Mouse (Mus musculus) brain, embryonic 14.5 days (tissue): Measurements from ENCODE around the gene Pheta1. TPM values are rescaled to one million over a fixed set of nuclear protein-coding genes. Genes with fewer than 3 reads are reported as not detected.

Source experiments
- DNase-seq: peaks from one replicate; pipeline ENCODE4 v3.0.0-alpha.2; 2011; ENCODE audit warnings: low read depth
- CTCF ChIP-seq: fragments of 200-500 bp; IDR thresholded peaks from 2 replicates; pipeline ENCODE4 v1.5.1; 2012; ENCODE audit warnings: inconsistent platforms, mild to moderate bottlenecking, moderate library complexity, borderline replicate concordance; ENCODE audit not compliant: insufficient read depth, insufficient read length; ENCODE audit errors: extremely low read depth
- POLR2A ChIP-seq: fragments of 200-500 bp; IDR thresholded peaks from 2 replicates; pipeline ENCODE4 v1.6.1; 2012; ENCODE audit warnings: mild to moderate bottlenecking, inconsistent platforms, borderline replicate concordance; ENCODE audit not compliant: poor library complexity, insufficient read depth, insufficient read length, severe bottlenecking; ENCODE audit errors: extremely low read depth
- polyA plus RNA-seq: library from polyadenylated mRNA; depleted of rRNA; stranded (reverse); fragments of >200 nt; gene quantifications from 2 replicates; pipeline ENCODE4 v1.2.3, GENCODE M21; 2012; rRNA removed

Gene Pheta1
- polyA plus RNA-seq: 45.0 and 55.7 TPM in 2 replicates

DNA sequence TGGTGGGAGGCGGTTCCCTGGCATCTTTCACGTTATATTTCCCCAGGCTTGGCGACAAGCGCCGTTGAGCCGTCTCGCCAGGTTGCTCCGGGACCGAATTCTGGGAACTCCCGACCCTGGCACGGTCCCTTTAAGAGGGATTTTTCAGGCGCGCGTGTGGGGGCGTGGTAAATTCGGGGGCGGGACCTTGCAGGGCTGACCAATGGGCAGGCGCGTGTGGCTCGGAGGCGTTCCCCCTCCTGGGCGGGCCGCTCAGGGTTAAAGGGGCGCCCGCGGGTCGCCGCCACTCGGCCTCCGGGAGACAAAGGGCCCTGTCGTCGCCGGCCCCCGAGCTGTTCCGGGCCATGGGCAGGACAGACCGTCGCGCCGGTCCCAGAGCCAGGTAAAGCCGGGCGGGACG, at the start of gene Pheta1:
Gene Pheta1 (plus strand): TSS at position 242 of the 400 bp plus-strand sequence.
- TF ChIP-seq CTCF (no peak), POLR2A (peak; percentile 80)
- DNase-seq: peak; percentile 97

DNA sequence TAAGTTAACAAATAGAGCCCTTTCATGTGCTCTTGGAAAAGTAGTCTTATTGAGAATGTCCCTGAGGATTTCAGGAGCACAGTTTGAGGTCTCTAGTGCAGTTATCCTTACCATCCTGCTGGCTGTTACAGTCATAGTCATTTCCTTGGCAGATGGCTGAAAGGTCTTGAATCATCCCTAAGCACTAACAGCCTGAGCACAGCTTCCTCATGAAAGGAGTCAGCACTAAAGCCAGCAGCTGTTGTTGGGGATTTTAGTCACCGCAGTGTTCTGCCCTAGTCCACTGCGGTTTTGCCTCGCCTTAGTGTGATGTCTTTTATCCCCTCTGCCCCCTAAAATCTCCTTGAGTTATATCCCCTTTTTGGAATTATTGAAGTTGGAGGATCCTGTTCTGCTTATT, 41.6 kb upstream of the Pheta1 start:
- DNase-seq: peak; percentile 33
- no peak for TF ChIP-seq CTCF
- TF ChIP-seq POLR2A: no peak

DNA sequence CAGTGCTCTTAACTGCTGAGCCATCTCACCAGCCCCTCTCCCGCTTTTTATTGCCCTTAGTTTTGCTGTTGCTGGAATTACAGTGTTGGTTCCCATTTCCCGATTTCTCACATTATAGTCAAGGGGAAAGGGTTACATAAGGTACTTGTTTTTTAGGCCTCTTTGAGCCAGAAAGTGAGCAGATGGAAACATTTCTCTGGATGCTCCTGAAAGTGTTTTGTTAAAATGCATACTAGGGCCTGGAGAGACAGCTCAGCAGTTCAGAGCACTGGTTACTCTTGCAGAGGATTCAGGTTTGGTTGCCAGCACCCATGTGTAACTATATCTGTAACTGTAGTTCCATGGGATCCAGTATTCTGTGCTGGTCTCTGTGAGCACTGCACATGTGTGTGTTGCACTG, 40.6 kb upstream of the Pheta1 start:
- no peak for TF ChIP-seq POLR2A
- no peak for TF ChIP-seq CTCF
- DNase-seq: no peak

GRCm38 (mm10) chr5:121809667-121810224, 39.0 kb upstream of the Pheta1 start:
- no peak for DNase-seq

GRCm38 (mm10) chr5:121810331-121811151, 38.2 kb upstream of the Pheta1 start:
- no peak for TF ChIP-seq CTCF
- TF ChIP-seq POLR2A: no peak
- no peak for DNase-seq

More at GRCm38 (mm10) chr5:121809667-121810224, 39.0 kb upstream of the Pheta1 start:
- TF ChIP-seq POLR2A: no peak
- TF ChIP-seq CTCF: no peak

- DNase-seq: no peak
- TF ChIP-seq CTCF (no peak), POLR2A (no peak)
Measured at GRCm38 (mm10) chr5:121811485-121811931, 37.3 kb upstream of the Pheta1 start.

DNA sequence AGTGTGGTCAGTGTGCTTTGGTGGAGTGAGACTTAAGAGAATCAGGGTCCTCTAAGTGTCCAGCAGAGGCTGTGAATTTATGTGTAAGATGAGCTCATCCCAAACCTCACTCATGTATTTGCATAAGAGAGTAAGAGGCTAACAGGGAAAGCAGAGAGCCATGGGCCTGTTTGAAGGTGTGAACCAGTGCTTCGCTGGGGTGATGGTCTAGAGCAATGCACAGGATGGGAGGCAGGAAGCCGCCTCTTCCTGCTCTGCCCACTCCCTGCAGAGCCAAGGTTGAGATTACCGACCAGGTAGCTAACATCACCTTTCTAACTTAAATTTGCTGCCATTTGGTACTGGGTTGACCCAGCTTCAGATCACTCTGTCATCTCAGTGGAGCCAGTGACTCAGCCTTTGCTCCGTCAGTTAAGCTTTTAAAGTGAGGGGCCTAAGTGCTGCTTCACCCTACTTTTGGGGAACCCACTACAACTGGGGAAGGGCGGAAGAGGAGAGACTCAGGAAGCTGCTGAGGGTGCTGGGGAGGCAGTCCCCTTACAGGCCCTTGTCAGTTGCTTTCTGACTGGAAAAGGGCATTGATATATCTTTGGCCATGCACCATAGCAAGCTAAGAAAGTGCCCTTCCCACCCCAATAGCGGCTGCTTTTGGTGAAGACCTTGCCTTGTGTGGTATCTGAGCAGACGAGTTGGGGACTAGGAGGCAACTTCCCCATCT, 36.1 kb upstream of the Pheta1 start:
- DNase-seq: no peak
- TF ChIP-seq POLR2A: no peak
- no peak for TF ChIP-seq CTCF

GRCm38 (mm10) chr5:121813744-121814143, 35.0 kb upstream of the Pheta1 start:
- TF ChIP-seq CTCF: no peak
- no peak for TF ChIP-seq POLR2A
- no peak for DNase-seq

DNA sequence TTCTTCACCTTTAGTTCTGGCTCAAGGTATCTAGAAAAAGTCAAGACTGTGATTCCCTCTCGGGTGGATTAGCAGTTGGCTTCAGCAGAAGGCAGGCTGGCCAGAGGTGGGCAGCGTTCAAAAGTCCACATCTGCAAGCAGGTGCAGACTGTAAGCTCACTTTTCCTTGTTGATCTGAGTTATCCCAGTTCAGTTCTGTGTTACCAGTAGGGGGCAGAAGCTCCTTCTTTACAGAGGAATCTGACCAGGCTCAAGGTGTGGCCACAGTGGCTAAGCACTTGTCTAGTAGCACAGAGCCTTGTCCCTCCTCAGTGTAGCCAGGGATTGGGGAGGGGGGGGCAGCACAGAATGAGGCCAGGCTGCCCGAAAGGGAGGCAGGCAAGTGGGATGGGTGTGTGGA, 33.7 kb upstream of the Pheta1 start:
- peak; percentile 72 for DNase-seq
- peak; percentile 55; the same call in 1 of the 2 replicates for TF ChIP-seq CTCF
- no peak for TF ChIP-seq POLR2A

DNA sequence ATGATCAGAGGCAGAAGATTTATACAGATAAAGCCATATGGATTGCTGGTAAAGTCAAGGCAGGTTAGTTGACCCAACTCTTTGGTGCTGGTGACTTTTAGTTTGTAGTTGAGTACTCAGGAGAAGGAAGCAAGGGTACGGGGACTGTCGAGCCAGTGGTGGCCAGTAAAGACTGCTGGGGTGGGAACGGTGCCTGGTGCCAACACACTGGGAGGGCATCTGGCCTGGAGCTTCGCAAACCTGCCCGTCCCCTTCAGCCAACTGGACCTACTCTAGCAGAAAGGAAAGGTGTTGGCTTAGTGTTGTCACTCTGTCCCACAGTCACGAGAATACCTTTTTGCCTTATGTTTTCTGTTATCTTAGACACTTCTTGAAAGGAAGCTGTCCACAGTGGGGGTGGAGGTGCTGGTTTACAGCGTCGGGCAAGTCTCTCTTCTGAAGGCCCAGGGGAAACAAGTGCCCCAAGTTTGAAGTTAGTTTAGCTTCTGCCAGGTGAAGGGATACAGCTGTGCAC, 32.9 kb upstream of the Pheta1 start:
- DNase-seq: no peak

GRCm38 (mm10) chr5:121816611-121817010, 32.2 kb upstream of the Pheta1 start:
- no peak for DNase-seq
- no peak for TF ChIP-seq POLR2A
- TF ChIP-seq CTCF: no peak

More for the DNA sequence above, 32.9 kb upstream of the Pheta1 start:
- TF ChIP-seq CTCF: no peak
